Mouse (Mus musculus) stomach, embryonic 15.5 days (tissue): ENCODE data around the gene Msantd2. TPM values are rescaled to one million over a fixed set of nuclear protein-coding genes. Genes with fewer than 3 reads are reported as not detected.

ENCODE experiments used
- ATAC-seq: fragments of 200-750 bp; cut with Nextera tagmentation; 2 replicates; pipeline ENCODE4 v1.8.0; 2017; ENCODE audit warnings: low read depth, moderate number of reproducible peaks, moderate TSS enrichment; ENCODE audit not compliant: insufficient read depth, low FRiP score
- H3K27ac ChIP-seq: fragments of 300-500 bp; sonication (generic); 2 replicates; pipeline ENCODE4 v1.5.1; 2015; ENCODE audit warnings: mild to moderate bottlenecking, inconsistent platforms
- H3K27me3 ChIP-seq: fragments of 300-500 bp; sonication (generic); replicated peaks from 2 replicates; pipeline ENCODE4 v1.6.1; 2015; ENCODE audit warnings: inconsistent platforms
- H3K36me3 ChIP-seq: fragments of 300-500 bp; sonication (generic); 2 replicates; pipeline ENCODE4 v1.6.1; 2015; ENCODE audit warnings: inconsistent platforms
- H3K4me1 ChIP-seq: fragments of 300-500 bp; sonication (generic); 2 replicates; pipeline ENCODE4 v1.6.1; 2015; ENCODE audit warnings: inconsistent platforms
- H3K4me2 ChIP-seq: fragments of 300-500 bp; sonication (generic); 2 replicates; pipeline ENCODE4 v1.6.1; 2015; ENCODE audit warnings: mild to moderate bottlenecking, inconsistent platforms
- H3K4me3 ChIP-seq: fragments of 300-500 bp; sonication (generic); replicated peaks from 2 replicates; pipeline ENCODE4 v1.5.1; 2015; ENCODE audit warnings: inconsistent platforms
- H3K9ac ChIP-seq: fragments of 300-500 bp; sonication (generic); 2 replicates; pipeline ENCODE4 v1.6.1; 2015; ENCODE audit warnings: inconsistent platforms
- H3K9me3 ChIP-seq: fragments of 300-500 bp; sonication (generic); 2 replicates; pipeline ENCODE4 v1.6.1; 2016; ENCODE audit warnings: inconsistent platforms
- WGBS: fragments of 180-500 bp; shearing (Covaris S2); methylation state at CpG from one replicate; pipeline ENCODE4 v1.1.7; 2015; 5-methylcytosine and 5-hydroxymethylcytosine counted together
- polyA plus RNA-seq: library from polyadenylated mRNA; unstranded; fragments of >200 nt; fragmentation: Nextera tagmentation; extraction: Ambion mirVana; gene quantifications from 2 replicates; pipeline ENCODE4 v1.2.1, GENCODE M21; 2015

Msantd2 gene
- polyA plus RNA-seq, result 24.8 and 25.0 TPM in 2 replicates

- peak within 1 kb of the TSS; percentile 81 for H3K4me2 ChIP-seq
- peak within 1 kb of the TSS; percentile 96 for H3K9ac ChIP-seq
- H3K4me1 ChIP-seq, result peaks cover 5% of the 10 kb centered on the region; the same call in 1 of the 2 replicates
- no peaks in the 10 kb centered on the region for H3K9me3 ChIP-seq
- no peaks in the 10 kb centered on the region for H3K27me3 ChIP-seq
- WGBS, result under 1% methylated on average over 41 of the region's 44 CpGs
- H3K36me3 ChIP-seq, result 0 out of 2 replicates have a peak, but pooled peaks cover 3% of the 10 kb centered on the region
- peak; percentile 96 for ATAC-seq
- H3K4me3 ChIP-seq, result peak within 1 kb of the TSS; percentile 99
- peak within 1 kb of the TSS; percentile 100 for H3K27ac ChIP-seq
These were observed at the start of gene Msantd2 for GRCm38 (mm10) chr9:37488611-37489396. Gene Msantd2 (plus strand): TSS chr9:37489319.

GRCm38 (mm10) chr9:37452401-37452800 is 36.7 kb upstream of the Msantd2 start:
- Histone ChIP-seq H3K36me3 (no peaks in the 10 kb centered on the region), H3K4me1 (0 out of 2 replicates have a peak, but pooled peaks cover 6% of the 10 kb centered on the region), H3K27me3 (peaks cover 45% of the 10 kb centered on the region), H3K4me2 (no peak overlapping the region), H3K9me3 (no peaks in the 10 kb centered on the region), H3K9ac (no peak overlapping the region), H3K27ac (no peak overlapping the region), H3K4me3 (no peak overlapping the region)
- WGBS, result 7% methylated on average over 5 of the region's 5 CpGs
- ATAC-seq, result no peak

GRCm38 (mm10) chr9:37453328-37453727 is 35.8 kb upstream of the Msantd2 start:
- ATAC-seq, result no peak
- Histone ChIP-seq H3K4me3 (no peak overlapping the region), H3K9me3 (no peaks in the 10 kb centered on the region), H3K4me2 (no peak overlapping the region), H3K36me3 (no peaks in the 10 kb centered on the region), H3K27me3 (peaks cover 53% of the 10 kb centered on the region), H3K9ac (no peak overlapping the region), H3K4me1 (0 out of 2 replicates have a peak, but pooled peaks cover 6% of the 10 kb centered on the region), H3K27ac (no peak overlapping the region)
- 30% methylated on average over 4 of the region's 4 CpGs for WGBS

GRCm38 (mm10) chr9:37454011-37454492 is 35.1 kb upstream of the Msantd2 start:
- Histone ChIP-seq H3K36me3 (no peaks in the 10 kb centered on the region), H3K4me3 (no peak overlapping the region), H3K9me3 (no peaks in the 10 kb centered on the region), H3K27ac (no peak overlapping the region), H3K27me3 (peaks cover 59% of the 10 kb centered on the region), H3K4me2 (no peak overlapping the region), H3K4me1 (0 out of 2 replicates have a peak, but pooled peaks cover 6% of the 10 kb centered on the region), H3K9ac (no peak overlapping the region)
- 11% methylated on average over 6 of the region's 6 CpGs for WGBS
- no peak for ATAC-seq

GRCm38 (mm10) chr9:37454991-37455390 is 34.1 kb upstream of the Msantd2 start:
- no peak overlapping the region for H3K27ac ChIP-seq
- ATAC-seq, result no peak
- no peaks in the 10 kb centered on the region for H3K9me3 ChIP-seq
- peaks cover 10% of the 10 kb centered on the region; the same call in 1 of the 2 replicates for H3K4me1 ChIP-seq
- WGBS, result 19% methylated on average over 3 of the region's 3 CpGs
- H3K36me3 ChIP-seq, result no peaks in the 10 kb centered on the region
- peaks cover 69% of the 10 kb centered on the region for H3K27me3 ChIP-seq
- no peak overlapping the region for H3K9ac ChIP-seq
- H3K4me3 ChIP-seq, result no peak overlapping the region
- H3K4me2 ChIP-seq, result no peak overlapping the region

- H3K4me2 ChIP-seq, result 0 out of 2 replicates have a peak overlapping the region, but pooled peaks have one; percentile 50
- H3K27me3 ChIP-seq, result peaks cover 76% of the 10 kb centered on the region
- WGBS, result 4% methylated on average over 8 of the region's 8 CpGs
- H3K4me3 ChIP-seq, result no peak overlapping the region
- no peak overlapping the region for H3K27ac ChIP-seq
- H3K9me3 ChIP-seq, result no peaks in the 10 kb centered on the region
- no peaks in the 10 kb centered on the region for H3K36me3 ChIP-seq
- H3K4me1 ChIP-seq, result peaks cover 19% of the 10 kb centered on the region; the same call in 1 of the 2 replicates
- ATAC-seq, result no peak
- no peak overlapping the region for H3K9ac ChIP-seq
These were observed 33.3 kb upstream of the Msantd2 start for GRCm38 (mm10) chr9:37455868-37456267.

GRCm38 (mm10) chr9:37456481-37456910 is 32.6 kb upstream of the Msantd2 start:
- peak; percentile 32; the same call in 1 of the 2 replicates for ATAC-seq
- WGBS, result under 1% methylated on average over 20 of the region's 20 CpGs
- H3K9ac ChIP-seq, result no peak overlapping the region
- peak overlapping the region; percentile 20; the same call in 1 of the 2 replicates for H3K4me3 ChIP-seq
- peaks cover 19% of the 10 kb centered on the region; the same call in 1 of the 2 replicates for H3K4me1 ChIP-seq
- no peaks in the 10 kb centered on the region for H3K9me3 ChIP-seq
- H3K36me3 ChIP-seq, result no peaks in the 10 kb centered on the region
- no peak overlapping the region for H3K27ac ChIP-seq
- H3K4me2 ChIP-seq, result peak overlapping the region; percentile 50
- H3K27me3 ChIP-seq, result peaks cover 80% of the 10 kb centered on the region

- Histone ChIP-seq H3K27ac (no peak overlapping the region), H3K4me3 (no peak overlapping the region), H3K36me3 (no peaks in the 10 kb centered on the region), H3K27me3 (peaks cover 83% of the 10 kb centered on the region), H3K9ac (no peak overlapping the region), H3K4me2 (no peak overlapping the region), H3K4me1 (peaks cover 19% of the 10 kb centered on the region; the same call in 1 of the 2 replicates), H3K9me3 (no peaks in the 10 kb centered on the region)
- ATAC-seq, result no peak
- 59% methylated on average over 1 of the region's 1 CpGs for WGBS
These were observed 32.0 kb upstream of the Msantd2 start for GRCm38 (mm10) chr9:37457151-37457550.

- Histone ChIP-seq H3K9ac (no peak overlapping the region), H3K4me1 (peaks cover 19% of the 10 kb centered on the region; the same call in 1 of the 2 replicates), H3K36me3 (no peaks in the 10 kb centered on the region), H3K27ac (no peak overlapping the region), H3K4me3 (peak overlapping the region; percentile 42; the same call in 1 of the 2 replicates), H3K4me2 (peak overlapping the region; percentile 97), H3K9me3 (no peaks in the 10 kb centered on the region), H3K27me3 (peaks cover 74% of the 10 kb centered on the region)
- 1% methylated on average over 9 of the region's 9 CpGs for WGBS
- no peak for ATAC-seq
These were observed 29.5 kb upstream of the Msantd2 start for GRCm38 (mm10) chr9:37459665-37460042.

GRCm38 (mm10) chr9:37460043-37460960 is 28.8 kb upstream of the Msantd2 start:
- ATAC-seq, result peak; percentile 26; the same call in 1 of the 2 replicates
- H3K4me1 ChIP-seq, result peaks cover 19% of the 10 kb centered on the region; the same call in 1 of the 2 replicates
- H3K27me3 ChIP-seq, result peaks cover 69% of the 10 kb centered on the region
- H3K4me3 ChIP-seq, result peak overlapping the region; percentile 42
- 0 out of 2 replicates have a peak overlapping the region, but pooled peaks have one; percentile 16 for H3K9ac ChIP-seq
- no peaks in the 10 kb centered on the region for H3K36me3 ChIP-seq
- H3K27ac ChIP-seq, result no peak overlapping the region
- no peaks in the 10 kb centered on the region for H3K9me3 ChIP-seq
- H3K4me2 ChIP-seq, result peak overlapping the region; percentile 97
- WGBS, result under 1% methylated on average over 79 of the region's 81 CpGs

- Histone ChIP-seq H3K4me3 (peak overlapping the region; percentile 42; the same call in 1 of the 2 replicates), H3K36me3 (no peaks in the 10 kb centered on the region), H3K27ac (no peak overlapping the region), H3K4me1 (peaks cover 19% of the 10 kb centered on the region; the same call in 1 of the 2 replicates), H3K9me3 (no peaks in the 10 kb centered on the region), H3K4me2 (peak overlapping the region; percentile 97), H3K9ac (no peak overlapping the region), H3K27me3 (peaks cover 66% of the 10 kb centered on the region)
- WGBS, result 12% methylated on average over 5 of the region's 5 CpGs
- ATAC-seq, result no peak
These were observed 28.2 kb upstream of the Msantd2 start for GRCm38 (mm10) chr9:37460961-37461340.
